Mouse (Mus musculus) megakaryocyte, embryonic 14.5 days (primary cell): ENCODE results near the gene 2010111I01Rik.

Experiments used
- FLI1 ChIP-seq: IDR thresholded peaks from 2 replicates; pipeline ENCODE4 v1.6.1; 2012; ENCODE audit warnings: low read length, inconsistent platforms, mixed read lengths
- GATA1 ChIP-seq: IDR thresholded peaks from 3 replicates; pipeline ENCODE4 v1.6.1; 2012; ENCODE audit warnings: mixed read lengths, low read length, inconsistent platforms, borderline replicate concordance

- TF ChIP-seq GATA1 (no peak), FLI1 (no peak)
These were observed 295.4 kb downstream of the 2010111I01Rik start for GRCm38 (mm10) chr13:63260133-63260532.
